Mouse (Mus musculus) E14TG2a.4 (cell line): ENCODE measurements around the gene Ccs.
A peak's percentile ranks its signal among the peaks of the same experiment; 100 is the strongest.

Source experiments
- CTCF ChIP-seq: conservative IDR thresholded peaks from 2 replicates; pipeline ENCODE4 v1.5.1; 2014; ENCODE audit warnings: low read length
- POU5F1 ChIP-seq: IDR thresholded peaks from 2 replicates; pipeline ENCODE4 v1.6.1; 2014; ENCODE audit warnings: low read length, borderline replicate concordance

DNA sequence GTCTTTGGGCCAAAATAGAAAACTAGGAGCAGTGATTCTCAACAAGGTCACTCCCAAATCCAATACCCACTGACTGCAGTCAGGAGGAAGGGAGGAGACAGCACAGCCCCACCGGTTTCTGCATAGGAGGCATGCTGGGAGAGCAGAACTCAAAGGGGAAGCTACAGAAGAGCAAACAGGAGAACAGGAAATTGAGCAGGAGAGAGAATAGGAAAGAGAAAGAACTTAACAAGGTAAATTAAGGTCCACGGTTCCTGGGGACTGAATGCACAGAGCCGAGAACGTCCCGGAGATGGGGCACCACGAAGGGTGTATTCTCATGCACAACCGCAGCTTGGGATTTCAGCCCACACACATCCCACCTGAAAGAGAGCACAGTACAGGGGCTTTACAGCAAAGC lies 53.9 kb downstream of the Ccs start:
- TF ChIP-seq CTCF (no peak), POU5F1 (peak; percentile 70; the same call in 1 of the 2 replicates)
